Mouse (Mus musculus) gastrocnemius, adult 8-10 months (tissue): ENCODE measurements around the gene Snapc3. TPM values are rescaled to one million over a fixed set of nuclear protein-coding genes. Genes with fewer than 3 reads are reported as not detected.
"Not testable (repeated sequence)": the region's sequence is repeated elsewhere in the genome, so short reads cannot be mapped to it uniquely, and the experiment has no call there.

Experiments used
- DNase-seq, 2 experiments: peaks; one replicate each; pipeline ENCODE4 v3.0.0; 2022; ENCODE audit warnings: low spot score in 2 of 2
- total RNA-seq, 4 experiments: library from RNA; stranded (reverse); gene quantifications; 2 replicates each; pipeline ENCODE4 v1.2.4; 2022

The Snapc3 gene
- total RNA-seq, 4 experiments from 2014 or later = 7.2 to 10.8 (median 9.5) TPM

- DNase-seq = no peak
These were observed 75.6 kb downstream of the Snapc3 start for GRCm38 (mm10) chr4:83493112-83493511.

DNA sequence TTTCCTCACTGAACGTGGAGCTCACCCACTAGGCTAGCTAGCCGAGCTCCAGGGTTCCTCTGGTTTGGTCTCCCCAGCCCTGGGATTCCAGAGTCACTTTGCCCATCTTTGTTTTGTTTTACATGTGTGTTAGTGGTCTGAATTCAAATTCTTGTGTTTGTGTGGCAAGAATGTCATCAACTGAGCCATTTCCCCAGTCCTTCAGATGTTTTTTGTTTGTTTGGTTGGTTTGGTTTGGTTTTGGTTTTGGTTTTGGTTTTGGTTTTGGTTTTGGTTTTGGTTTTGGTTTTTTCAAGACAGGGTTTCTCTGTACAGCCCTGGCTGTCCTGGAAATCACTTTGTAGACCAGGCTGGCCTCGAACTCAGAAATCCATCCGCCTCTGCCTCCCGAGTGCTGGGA, 79.5 kb downstream of the Snapc3 start:
- DNase-seq = not testable (repeated sequence)

- DNase-seq = no peak
These were observed 82.9 kb downstream of the Snapc3 start for GRCm38 (mm10) chr4:83500154-83501036.

DNA sequence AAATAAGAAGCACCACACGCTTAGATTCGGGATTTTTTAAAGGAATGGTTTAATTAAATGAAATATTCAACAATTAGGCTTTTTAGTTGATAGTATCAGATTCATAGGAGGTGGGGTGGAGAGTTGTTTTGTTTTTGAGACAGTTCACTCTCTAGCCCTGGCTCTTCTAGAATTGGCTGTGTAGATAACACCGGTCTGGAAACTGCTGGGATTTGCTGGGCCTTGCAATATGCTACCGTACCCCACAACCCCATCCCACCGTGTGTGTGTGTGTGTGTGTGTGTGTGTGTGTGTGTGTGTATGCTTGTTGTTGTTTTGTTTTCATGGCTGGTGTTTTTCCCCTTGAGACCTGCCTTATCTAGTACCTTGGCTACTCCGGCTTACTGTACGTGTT, 83.5 kb downstream of the Snapc3 start:
- no peak for DNase-seq

- no peak for DNase-seq
These were observed 92.1 kb downstream of the Snapc3 start for GRCm38 (mm10) chr4:83509600-83509999.

DNA sequence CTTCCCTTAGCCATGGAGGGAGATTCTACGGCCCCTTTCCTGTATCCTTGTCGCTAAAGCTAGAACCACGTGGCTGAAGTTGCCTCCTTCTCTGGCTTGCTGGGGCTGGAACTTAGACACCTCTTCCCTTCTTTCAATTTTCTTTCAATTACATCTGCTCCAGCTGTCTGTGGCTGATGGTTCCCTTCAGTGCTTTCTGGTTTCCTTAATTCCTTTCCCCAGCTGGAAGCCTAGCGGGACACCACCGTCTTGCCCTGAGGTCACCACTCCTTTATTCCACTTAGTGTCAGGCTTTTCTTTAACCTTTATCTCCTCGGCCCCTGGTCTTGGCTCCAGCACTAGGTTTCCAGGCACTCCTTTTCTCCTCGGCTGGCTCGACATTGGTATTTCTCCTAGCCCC, 93.6 kb downstream of the Snapc3 start:
- no peak for DNase-seq

DNA sequence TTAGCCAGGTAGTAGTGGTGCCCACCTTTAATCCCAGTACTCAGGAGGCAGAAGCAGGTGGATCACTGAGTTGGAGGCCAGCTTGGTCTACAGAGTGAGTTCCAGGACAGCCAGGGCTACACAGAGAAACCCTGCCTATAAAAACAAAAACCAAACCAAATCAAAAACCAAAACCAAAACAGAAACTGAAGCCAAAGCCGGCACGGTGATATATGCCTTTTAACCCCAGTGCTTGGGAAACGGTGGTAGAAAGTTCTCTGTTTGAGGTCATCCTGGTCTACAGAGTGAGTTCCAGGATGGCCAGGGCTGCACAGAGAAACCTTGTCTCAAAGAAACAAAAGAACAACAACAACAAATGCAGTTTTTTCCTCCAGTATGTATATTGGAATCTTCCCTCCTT, 94.7 kb downstream of the Snapc3 start:
- DNase-seq = no peak

GRCm38 (mm10) chr4:83512644-83513043, 95.1 kb downstream of the Snapc3 start:
- DNase-seq = no peak

DNA sequence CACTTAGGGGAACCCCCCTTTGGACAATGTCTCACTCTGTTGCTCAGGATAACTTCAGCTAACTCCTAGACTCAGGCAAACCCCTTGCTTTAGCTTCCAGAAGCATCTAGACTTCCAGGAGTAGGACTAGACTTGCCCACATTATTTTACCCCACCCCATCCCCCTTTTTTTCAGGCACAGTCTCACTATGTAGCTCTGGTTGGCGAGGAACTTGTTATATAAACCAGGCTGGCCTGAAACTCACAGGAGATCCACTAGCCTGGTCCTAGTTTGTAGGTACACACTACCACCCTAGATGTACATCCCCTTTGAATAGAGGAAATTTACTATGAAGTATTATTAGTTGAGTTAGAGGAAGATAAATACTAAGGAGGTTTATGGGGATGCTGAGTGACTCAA, 96.7 kb downstream of the Snapc3 start:
- no peak for DNase-seq

- DNase-seq = no peak
These were observed 97.6 kb downstream of the Snapc3 start for GRCm38 (mm10) chr4:83514976-83515669.

DNA sequence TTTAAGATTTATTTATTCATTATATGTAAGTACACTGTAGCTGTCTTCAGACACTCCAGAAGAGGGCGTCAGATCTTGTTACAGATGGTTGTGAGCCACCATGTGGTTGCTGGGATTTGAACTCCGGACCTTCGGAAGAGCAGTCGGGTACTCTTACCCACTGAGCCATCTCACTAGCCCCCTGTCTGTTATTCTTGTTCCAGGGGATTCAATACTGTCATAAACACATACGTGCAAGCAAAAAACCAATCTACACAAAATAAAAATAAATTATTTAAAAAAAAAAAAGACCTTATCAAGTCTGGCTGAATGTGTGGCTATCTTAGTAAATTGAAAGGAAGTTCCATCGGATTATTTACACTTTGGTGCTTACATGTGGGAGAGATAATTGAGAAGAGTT, 98.6 kb downstream of the Snapc3 start:
- not testable (repeated sequence) for DNase-seq

Other genes with a start within 250 kb of the Snapc3 start
- 1 to 10 TPM; 4.4 to 5.1 (median 4.9) TPM for gene Ttc39b, start 93.5 kb upstream of the Snapc3 start, total RNA-seq
- 10 to 100 TPM; 13.3 to 16.7 (median 15.2) TPM for gene Psip1, start 68.7 kb downstream of the Snapc3 start, total RNA-seq
- under 1 TPM; 0.29 to 0.61 (median 0.40) TPM for gene Ccdc171, start 107.8 kb downstream of the Snapc3 start, total RNA-seq